Mouse (Mus musculus) limb, embryonic 15.5 days (tissue): Measurements from ENCODE around the gene Lrrc74a. TPM values are rescaled to one million over a fixed set of nuclear protein-coding genes. Genes with fewer than 3 reads are reported as not detected.

Experiments used
- ATAC-seq: fragments of 200-750 bp; cut with Nextera tagmentation; 2 replicates; pipeline ENCODE4 v1.8.0; 2017; ENCODE audit warnings: low read depth, moderate TSS enrichment; ENCODE audit not compliant: insufficient number of reproducible peaks, low FRiP score, low TSS enrichment
- H3K27ac ChIP-seq: fragments of 300-500 bp; sonication (generic); 2 replicates; pipeline ENCODE4 v1.5.1; 2015; ENCODE audit warnings: moderate library complexity, mild to moderate bottlenecking, inconsistent platforms
- H3K27me3 ChIP-seq: fragments of 300-500 bp; sonication (generic); 2 replicates; pipeline ENCODE4 v1.6.1; 2015; ENCODE audit warnings: inconsistent platforms
- H3K36me3 ChIP-seq: fragments of 300-500 bp; sonication (generic); 2 replicates; pipeline ENCODE4 v1.6.1; 2015; ENCODE audit warnings: inconsistent platforms
- H3K4me1 ChIP-seq: fragments of 300-500 bp; sonication (generic); 2 replicates; pipeline ENCODE4 v1.6.1; 2015; ENCODE audit warnings: inconsistent platforms
- H3K4me2 ChIP-seq: fragments of 300-500 bp; sonication (generic); 2 replicates; pipeline ENCODE4 v1.6.1; 2015; ENCODE audit warnings: mild to moderate bottlenecking, inconsistent platforms
- H3K4me3 ChIP-seq: fragments of 300-500 bp; sonication (generic); 2 replicates; pipeline ENCODE4 v1.5.1; 2015; ENCODE audit warnings: mild to moderate bottlenecking, inconsistent platforms
- H3K9ac ChIP-seq: fragments of 300-500 bp; sonication (generic); 2 replicates; pipeline ENCODE4 v1.6.1; 2015; ENCODE audit warnings: inconsistent platforms
- H3K9me3 ChIP-seq: fragments of 300-500 bp; sonication (generic); 2 replicates; pipeline ENCODE4 v1.6.1; 2016; ENCODE audit warnings: inconsistent platforms
- WGBS: fragments of 180-500 bp; shearing (Covaris S2); methylation state at CpG from one replicate; pipeline ENCODE4 v1.1.7; 2015; 5-methylcytosine and 5-hydroxymethylcytosine counted together
- polyA plus RNA-seq: library from polyadenylated mRNA; unstranded; fragments of >200 nt; fragmentation: Nextera tagmentation; extraction: Ambion mirVana; gene quantifications from 2 replicates; pipeline ENCODE4 v1.2.1, GENCODE M21; 2015

The Lrrc74a gene
- polyA plus RNA-seq, 1 experiment from 2014 or later, result not detected

GRCm38 (mm10) chr12:86790849-86791127 lies 56.6 kb downstream of the Lrrc74a start:
- Histone ChIP-seq H3K27me3 (no peaks in the 10 kb centered on the region), H3K4me1 (peaks cover 38% of the 10 kb centered on the region), H3K9ac (no peak overlapping the region), H3K36me3 (no peaks in the 10 kb centered on the region), H3K4me2 (no peak overlapping the region), H3K27ac (no peak overlapping the region), H3K9me3 (no peaks in the 10 kb centered on the region), H3K4me3 (no peak overlapping the region)
- WGBS, result 16% methylated on average over 2 of the region's 2 CpGs
- ATAC-seq, result no peak

DNA sequence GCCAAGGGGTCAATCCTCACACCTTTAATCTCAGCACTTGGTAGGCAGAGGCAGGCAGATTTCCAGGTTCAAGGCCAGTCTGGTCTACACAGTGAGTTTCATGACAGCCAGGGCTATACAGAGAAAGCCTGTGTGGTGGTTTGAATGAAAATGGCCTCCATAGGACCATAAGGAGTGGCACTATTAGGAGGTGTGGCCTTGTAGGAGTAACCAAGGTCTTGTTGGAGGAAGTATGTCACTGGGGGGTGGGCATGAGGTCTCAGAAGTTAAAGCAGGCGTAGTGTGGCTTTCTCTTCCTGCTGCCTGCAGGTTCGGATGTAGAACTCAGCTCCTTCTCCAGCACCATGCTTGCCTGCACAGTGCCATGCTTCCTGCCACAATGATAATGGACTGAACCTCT lies 57.8 kb downstream of the Lrrc74a start:
- WGBS, result 92% methylated on average over 2 of the region's 2 CpGs
- ATAC-seq, result no peak
- no peaks in the 10 kb centered on the region for H3K27me3 ChIP-seq
- no peaks in the 10 kb centered on the region for H3K36me3 ChIP-seq
- no peak overlapping the region for H3K27ac ChIP-seq
- H3K4me3 ChIP-seq, result no peak overlapping the region
- no peak overlapping the region for H3K9ac ChIP-seq
- no peak overlapping the region for H3K4me2 ChIP-seq
- peaks cover 27% of the 10 kb centered on the region for H3K4me1 ChIP-seq
- H3K9me3 ChIP-seq, result no peaks in the 10 kb centered on the region

GRCm38 (mm10) chr12:86793830-86794229 lies 59.7 kb downstream of the Lrrc74a start:
- no peaks in the 10 kb centered on the region for H3K36me3 ChIP-seq
- no peaks in the 10 kb centered on the region for H3K27me3 ChIP-seq
- no peak overlapping the region for H3K4me2 ChIP-seq
- 40% methylated on average over 3 of the region's 3 CpGs for WGBS
- ATAC-seq, result no peak
- H3K27ac ChIP-seq, result peak overlapping the region; percentile 24; the same call in 1 of the 2 replicates
- no peaks in the 10 kb centered on the region for H3K9me3 ChIP-seq
- no peak overlapping the region for H3K9ac ChIP-seq
- peaks cover 23% of the 10 kb centered on the region for H3K4me1 ChIP-seq
- H3K4me3 ChIP-seq, result no peak overlapping the region

DNA sequence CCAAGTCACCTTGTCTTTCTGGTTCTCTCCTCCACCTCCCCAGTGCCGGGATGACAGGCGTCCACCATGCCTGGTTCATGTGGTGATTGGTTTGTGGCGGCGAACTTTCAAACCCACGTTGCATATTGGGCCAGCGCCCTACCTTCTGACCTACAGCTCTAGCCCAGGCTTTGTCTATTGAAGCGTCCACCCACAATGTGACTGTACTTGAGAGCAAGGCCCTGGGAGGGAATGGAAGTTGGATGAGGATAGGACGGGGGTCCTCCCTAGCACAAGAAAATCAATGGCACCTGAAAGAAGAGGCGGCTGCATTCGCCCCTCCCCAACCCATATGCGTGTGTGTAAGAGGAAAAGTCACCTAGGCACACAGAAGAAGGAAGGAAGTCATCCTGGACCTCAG lies 60.2 kb downstream of the Lrrc74a start:
- Histone ChIP-seq H3K4me2 (no peak overlapping the region), H3K4me1 (peaks cover 28% of the 10 kb centered on the region), H3K36me3 (no peaks in the 10 kb centered on the region), H3K27me3 (no peaks in the 10 kb centered on the region), H3K9ac (no peak overlapping the region), H3K4me3 (no peak overlapping the region), H3K9me3 (no peaks in the 10 kb centered on the region), H3K27ac (no peak overlapping the region)
- no peak for ATAC-seq
- WGBS, result 86% methylated on average over 11 of the region's 11 CpGs

DNA sequence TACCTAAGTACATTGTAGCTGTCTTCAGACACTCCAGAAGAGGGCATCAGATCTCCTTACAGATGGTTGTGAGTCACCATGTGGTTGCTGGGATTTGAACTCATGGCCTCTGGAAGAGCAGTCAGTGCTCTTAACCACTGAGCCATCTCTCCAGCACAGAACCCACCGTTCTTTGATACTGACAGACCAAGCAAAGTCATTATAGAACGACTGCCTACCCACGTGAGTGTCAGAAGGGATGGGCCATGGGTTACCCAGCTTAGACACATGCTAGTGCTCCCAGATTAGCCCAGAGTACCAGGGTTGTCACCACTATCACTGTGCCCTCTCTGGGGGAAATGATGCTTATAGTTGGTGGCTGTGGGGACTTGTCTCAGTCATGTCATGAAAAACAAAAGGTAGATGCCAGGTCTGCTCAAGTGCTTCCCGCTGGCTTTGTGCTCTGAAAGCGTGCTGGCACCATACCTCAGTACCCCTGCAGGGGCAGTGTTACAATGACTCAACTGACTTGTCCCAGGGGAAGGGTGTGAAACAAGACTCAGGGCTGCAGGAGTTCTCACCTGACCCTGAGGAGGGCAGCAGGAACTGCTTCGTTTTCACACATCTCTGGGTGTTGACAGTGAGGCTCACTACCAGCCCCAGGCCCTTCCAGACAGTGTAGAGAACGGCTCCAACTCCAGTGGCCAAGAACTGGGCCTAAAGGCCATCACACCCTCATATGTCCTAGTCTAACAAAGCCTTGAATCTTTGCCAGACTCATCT lies 61.1 kb downstream of the Lrrc74a start:
- no peak for ATAC-seq
- no peak overlapping the region for H3K4me2 ChIP-seq
- H3K9ac ChIP-seq, result no peak overlapping the region
- no peak overlapping the region for H3K4me3 ChIP-seq
- 51% methylated on average over 7 of the region's 7 CpGs for WGBS
- peaks cover 31% of the 10 kb centered on the region for H3K4me1 ChIP-seq
- H3K36me3 ChIP-seq, result no peaks in the 10 kb centered on the region
- H3K27me3 ChIP-seq, result no peaks in the 10 kb centered on the region
- peak overlapping the region; percentile 55; the same call in 1 of the 2 replicates for H3K27ac ChIP-seq
- H3K9me3 ChIP-seq, result no peaks in the 10 kb centered on the region

GRCm38 (mm10) chr12:86795838-86796232 lies 61.7 kb downstream of the Lrrc74a start:
- 2% methylated on average over 4 of the region's 4 CpGs for WGBS
- Histone ChIP-seq H3K9me3 (no peaks in the 10 kb centered on the region), H3K4me3 (no peak overlapping the region), H3K27me3 (no peaks in the 10 kb centered on the region), H3K27ac (peak overlapping the region; percentile 55; the same call in 1 of the 2 replicates), H3K4me2 (no peak overlapping the region), H3K9ac (no peak overlapping the region), H3K4me1 (peaks cover 31% of the 10 kb centered on the region), H3K36me3 (no peaks in the 10 kb centered on the region)
- ATAC-seq, result no peak

DNA sequence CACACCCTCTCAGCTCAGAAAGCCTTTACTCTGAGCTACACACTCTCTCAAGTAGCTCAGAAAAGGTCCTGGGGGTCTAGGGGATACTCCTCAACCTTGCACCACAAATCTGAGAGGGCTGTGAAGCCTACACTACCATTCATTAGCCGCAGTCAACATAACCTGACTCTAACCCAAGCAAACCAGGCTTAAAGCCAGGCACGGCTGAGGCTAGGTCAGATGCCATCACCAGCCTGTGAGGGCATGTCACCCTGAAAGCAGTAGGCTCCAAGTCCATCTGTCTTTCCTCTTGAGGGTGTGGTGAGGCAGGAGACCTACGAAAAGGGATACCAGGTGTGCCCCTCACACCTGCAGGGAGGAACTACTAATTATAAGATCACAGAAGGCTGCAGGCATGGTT lies 62.2 kb downstream of the Lrrc74a start:
- no peaks in the 10 kb centered on the region for H3K9me3 ChIP-seq
- H3K36me3 ChIP-seq, result no peaks in the 10 kb centered on the region
- no peaks in the 10 kb centered on the region for H3K27me3 ChIP-seq
- no peak overlapping the region for H3K9ac ChIP-seq
- no peak overlapping the region for H3K27ac ChIP-seq
- ATAC-seq, result no peak
- 74% methylated on average over 3 of the region's 3 CpGs for WGBS
- H3K4me3 ChIP-seq, result no peak overlapping the region
- H3K4me2 ChIP-seq, result no peak overlapping the region
- H3K4me1 ChIP-seq, result peaks cover 36% of the 10 kb centered on the region

- H3K36me3 ChIP-seq, result no peaks in the 10 kb centered on the region
- ATAC-seq, result no peak
- no peak overlapping the region for H3K4me2 ChIP-seq
- peaks cover 50% of the 10 kb centered on the region for H3K4me1 ChIP-seq
- no peak overlapping the region for H3K9ac ChIP-seq
- no peak overlapping the region for H3K27ac ChIP-seq
- WGBS, result 85% methylated on average over 4 of the region's 4 CpGs
- H3K4me3 ChIP-seq, result no peak overlapping the region
- H3K9me3 ChIP-seq, result no peaks in the 10 kb centered on the region
- no peaks in the 10 kb centered on the region for H3K27me3 ChIP-seq
These were observed 63.6 kb downstream of the Lrrc74a start for GRCm38 (mm10) chr12:86797771-86798170.

DNA sequence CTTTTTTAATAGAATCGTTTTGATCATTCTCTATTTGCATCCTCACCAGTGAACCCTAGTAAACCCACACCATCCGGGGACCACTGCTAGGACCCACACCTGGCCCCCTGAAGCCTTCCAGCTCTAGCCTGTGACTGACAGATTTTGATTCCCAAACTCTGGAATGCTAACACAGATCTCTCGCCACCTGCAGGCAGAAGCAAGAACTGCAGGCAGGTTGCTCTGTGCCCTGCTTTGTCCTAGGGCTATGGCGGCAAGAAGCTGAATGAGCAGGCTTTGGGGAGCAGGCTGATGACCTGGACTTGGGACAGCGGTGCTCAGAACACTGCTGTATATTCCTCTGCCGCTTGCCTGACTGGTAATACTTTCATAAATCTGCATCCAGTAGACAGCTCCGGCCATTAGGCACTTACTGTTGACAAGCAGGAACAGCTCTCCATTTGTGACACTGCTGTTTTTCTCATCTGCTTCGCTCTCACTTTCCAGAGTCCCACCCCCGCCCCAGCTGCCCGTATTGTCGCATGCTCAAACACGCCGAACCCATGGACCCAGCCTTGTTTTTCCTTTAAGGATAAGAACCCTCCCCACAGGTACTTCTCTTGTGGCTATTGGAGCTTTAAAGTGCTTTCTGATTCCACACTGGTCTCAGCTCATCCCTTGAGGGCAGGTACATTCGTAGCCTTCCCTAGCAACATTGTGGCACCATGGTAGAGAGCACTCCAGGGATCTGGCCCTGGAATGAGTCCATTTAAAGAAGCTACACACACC lies 64.8 kb downstream of the Lrrc74a start:
- Histone ChIP-seq H3K4me1 (peaks cover 56% of the 10 kb centered on the region), H3K4me2 (no peak overlapping the region), H3K36me3 (no peaks in the 10 kb centered on the region), H3K9ac (no peak overlapping the region), H3K27ac (peak overlapping the region; percentile 96), H3K4me3 (no peak overlapping the region), H3K9me3 (no peaks in the 10 kb centered on the region), H3K27me3 (no peaks in the 10 kb centered on the region)
- 12% methylated on average over 14 of the region's 14 CpGs for WGBS
- no peak for ATAC-seq

GRCm38 (mm10) chr12:86799786-86800185 lies 65.6 kb downstream of the Lrrc74a start:
- Histone ChIP-seq H3K27ac (peak overlapping the region; percentile 96), H3K36me3 (no peaks in the 10 kb centered on the region), H3K4me1 (peaks cover 65% of the 10 kb centered on the region), H3K27me3 (no peaks in the 10 kb centered on the region), H3K9me3 (no peaks in the 10 kb centered on the region), H3K4me2 (no peak overlapping the region), H3K4me3 (no peak overlapping the region), H3K9ac (no peak overlapping the region)
- ATAC-seq, result no peak
- 67% methylated on average over 7 of the region's 7 CpGs for WGBS

GRCm38 (mm10) chr12:86800336-86800735 lies 66.2 kb downstream of the Lrrc74a start:
- WGBS, result 19% methylated on average over 4 of the region's 4 CpGs
- H3K9ac ChIP-seq, result no peak overlapping the region
- no peak overlapping the region for H3K4me3 ChIP-seq
- peak overlapping the region; percentile 96 for H3K27ac ChIP-seq
- peaks cover 70% of the 10 kb centered on the region for H3K4me1 ChIP-seq
- ATAC-seq, result no peak
- peak overlapping the region; percentile 42 for H3K4me2 ChIP-seq
- H3K36me3 ChIP-seq, result no peaks in the 10 kb centered on the region
- H3K9me3 ChIP-seq, result no peaks in the 10 kb centered on the region
- H3K27me3 ChIP-seq, result no peaks in the 10 kb centered on the region

GRCm38 (mm10) chr12:86800765-86801147 lies 66.6 kb downstream of the Lrrc74a start:
- H3K27ac ChIP-seq, result peak overlapping the region; percentile 96
- under 1% methylated on average over 7 of the region's 7 CpGs for WGBS
- H3K9ac ChIP-seq, result no peak overlapping the region
- peak; percentile 56 for ATAC-seq
- H3K4me2 ChIP-seq, result peak overlapping the region; percentile 42
- H3K4me3 ChIP-seq, result peak overlapping the region; percentile 9
- H3K4me1 ChIP-seq, result peaks cover 72% of the 10 kb centered on the region
- H3K27me3 ChIP-seq, result no peaks in the 10 kb centered on the region
- no peaks in the 10 kb centered on the region for H3K36me3 ChIP-seq
- H3K9me3 ChIP-seq, result no peaks in the 10 kb centered on the region
